Mouse (Mus musculus) heart, postnatal 0 days (tissue): ENCODE measurements around the gene Midn.

Experiments used
- CTCF ChIP-seq: IDR thresholded peaks from 2 replicates; pipeline ENCODE4 v1.5.1; 2016; ENCODE audit warnings: antibody characterized with exemption, control low read depth, low read depth
- EP300 ChIP-seq: IDR thresholded peaks from 2 replicates; pipeline ENCODE4 v1.6.1; 2016; ENCODE audit warnings: antibody characterized with exemption, low read depth

GRCm38 (mm10) chr10:80103032-80103431 is 45.0 kb upstream of the Midn start:
- TF ChIP-seq CTCF: no peak
- TF ChIP-seq EP300: no peak
